Mouse (Mus musculus) small intestine, adult 2 months (tissue): ENCODE data around the gene Galk2.

Source experiments
- CTCF ChIP-seq: fragments of 200-500 bp; IDR thresholded peaks from 2 replicates; pipeline ENCODE4 v1.5.1; 2012; ENCODE audit warnings: low read depth, mild to moderate bottlenecking, control low read depth, inconsistent platforms, low read length, moderate library complexity, mixed read lengths; ENCODE audit not compliant: insufficient replicate concordance, insufficient read length; ENCODE audit errors: extremely low read depth
- POLR2A ChIP-seq: fragments of 200-500 bp; IDR thresholded peaks from 2 replicates; pipeline ENCODE4 v1.6.1; 2012; ENCODE audit warnings: low read depth, mild to moderate bottlenecking, control low read depth, inconsistent platforms, low read length, moderate library complexity

GRCm38 (mm10) chr2:125906407-125907066, 47.6 kb downstream of the Galk2 start:
- TF ChIP-seq CTCF (no peak), POLR2A (no peak)
